Mouse (Mus musculus) ES-E14 (cell line): Measurements from ENCODE around the gene Gm10135.

Experiments
- MAFK ChIP-seq: IDR thresholded peaks from 2 replicates; pipeline ENCODE4 v1.6.1; 2014; ENCODE audit warnings: mild to moderate bottlenecking, low read depth, low read length, inconsistent platforms; ENCODE audit not compliant: insufficient read depth
- ZC3H11A ChIP-seq: IDR thresholded peaks from 2 replicates; pipeline ENCODE4 v1.6.1; 2012; ENCODE audit warnings: low read depth, mild to moderate bottlenecking, inconsistent platforms, low read length, borderline replicate concordance

- no peak for TF ChIP-seq ZC3H11A
- no peak for TF ChIP-seq MAFK
Observed at GRCm38 (mm10) chr5:72957281-72957680, 17.2 kb downstream of the Gm10135 start.
